Mouse (Mus musculus) G1E (cell line): ENCODE measurements at regions not wholly inside any gene's neighbourhood (a gene's known extent, or its start where the extent isn't known, plus 50 kb on each side); places are given as distances from the start of the nearest gene placed in this dataset.

Experiments used
- CTCF ChIP-seq: IDR thresholded peaks from 2 replicates; pipeline ENCODE4 v1.5.1; 2012; ENCODE audit warnings: low read depth, low read length, inconsistent platforms, mixed read lengths
- GATA1 ChIP-seq: IDR thresholded peaks from 2 replicates; pipeline ENCODE4 v1.6.1; 2012; ENCODE audit warnings: borderline replicate concordance, low read length, inconsistent platforms, mixed read lengths
- GATA2 ChIP-seq: IDR thresholded peaks from 2 replicates; pipeline ENCODE4 v1.6.1; 2012; ENCODE audit warnings: low read depth, low read length, inconsistent platforms, borderline replicate concordance
- POLR2AphosphoS5 ChIP-seq: IDR thresholded peaks from 2 replicates; pipeline ENCODE4 v1.6.1; 2012; ENCODE audit warnings: low read depth, low read length, inconsistent platforms; ENCODE audit not compliant: insufficient replicate concordance
- TAL1 ChIP-seq: conservative IDR thresholded peaks from 2 replicates; pipeline ENCODE4 v1.6.1; 2012; ENCODE audit warnings: low read depth, low read length, inconsistent platforms, mixed read lengths

DNA sequence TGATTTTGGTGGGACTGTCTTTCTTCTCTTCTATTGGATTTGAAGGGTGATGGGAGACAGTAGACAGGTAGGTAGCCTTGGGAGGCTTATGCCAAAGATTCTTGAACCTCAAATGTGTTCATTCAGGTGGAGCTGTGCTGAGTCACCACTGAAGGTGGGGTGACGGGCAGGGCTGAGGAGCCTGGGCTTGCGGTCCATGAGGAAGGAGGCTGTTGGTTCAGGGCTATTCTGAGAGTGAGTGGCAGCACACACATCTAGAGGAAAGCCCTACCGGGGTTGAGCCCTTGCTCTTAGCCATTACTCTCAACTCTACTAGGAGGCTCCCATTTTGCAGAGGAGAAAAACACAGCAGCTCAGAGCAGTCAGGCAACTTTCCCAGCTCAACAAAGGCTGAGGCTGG, 54.6 kb upstream of the Lrig1 start:
- TF ChIP-seq CTCF: no peak
- no peak for TF ChIP-seq GATA1
- no peak for TF ChIP-seq GATA2
- TF ChIP-seq POLR2AphosphoS5: no peak
- TF ChIP-seq TAL1: no peak
